Mouse (Mus musculus): ENCODE measurements around the gene Phactr1.

Gene Phactr1

DNA sequence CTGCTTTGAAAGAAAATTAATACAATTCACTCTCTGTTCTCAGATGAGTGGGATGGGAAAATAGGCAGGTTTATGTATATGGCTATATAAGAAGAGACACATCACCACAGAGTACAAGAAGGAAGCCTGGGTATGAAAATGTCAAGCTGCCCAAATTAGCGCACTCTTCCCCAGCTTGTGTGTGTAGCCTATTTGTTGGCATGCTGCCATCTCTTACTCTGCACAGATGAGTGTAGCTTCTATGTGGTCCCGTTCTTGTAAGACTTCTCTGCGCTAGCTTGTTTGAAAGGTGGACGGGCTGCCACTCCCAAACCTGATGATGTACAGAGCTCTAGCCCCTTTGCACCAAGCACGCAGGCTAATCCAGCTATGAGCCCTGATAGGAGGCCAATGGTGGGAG is 78.7 kb downstream of the Phactr1 start:
- in situ Hi-C loops (cut with MboI, MseI): no loop called here

- in situ Hi-C loops (cut with MboI, MseI): no loop called here
These were observed 80.6 kb downstream of the Phactr1 start for GRCm38 (mm10) chr13:42760907-42761544.

- in situ Hi-C loops (cut with MboI, MseI): no loop called here
These were observed 91.9 kb downstream of the Phactr1 start for GRCm38 (mm10) chr13:42772314-42772713.

DNA sequence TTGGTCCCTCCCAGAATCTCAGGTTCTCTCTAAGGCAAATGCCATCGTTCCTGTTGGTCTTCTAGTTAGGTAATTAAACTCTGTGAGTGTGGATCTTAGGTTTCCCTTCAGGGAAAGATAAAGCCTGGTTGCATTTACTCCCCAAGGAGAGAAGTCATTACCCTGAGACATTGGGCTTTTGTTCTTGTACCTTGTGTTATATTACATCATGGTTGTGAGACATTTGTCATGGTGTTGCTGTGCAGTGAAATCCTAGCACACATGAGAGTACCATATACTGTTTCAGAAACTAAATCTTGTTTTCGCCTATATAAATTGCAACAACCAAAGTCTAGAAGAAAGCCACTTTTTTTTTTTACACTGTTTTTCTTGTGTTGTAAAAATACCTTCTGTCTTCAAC is 93.6 kb downstream of the Phactr1 start:
- in situ Hi-C loops (cut with MboI, MseI): no loop called here

DNA sequence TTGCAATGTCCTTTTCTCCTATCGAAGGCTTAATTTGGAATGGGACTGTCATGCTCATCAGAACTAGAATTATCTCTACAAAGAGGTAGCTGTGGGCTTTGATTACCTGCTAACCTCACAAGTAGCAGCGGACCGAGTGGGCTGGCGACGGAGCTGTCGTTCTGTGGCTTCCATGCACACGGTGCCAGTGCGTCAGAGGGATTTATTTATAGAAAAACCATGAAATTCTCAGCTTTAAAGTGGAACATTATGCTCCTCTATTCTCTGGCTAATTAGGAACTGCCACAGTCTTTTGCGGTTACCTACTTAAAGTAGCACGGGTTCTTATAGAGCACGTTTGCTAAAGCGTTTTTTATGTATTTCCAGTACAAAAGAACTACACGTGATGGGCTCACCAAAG is 101.7 kb downstream of the Phactr1 start:
- in situ Hi-C loops (cut with MboI, MseI): no loop called here

GRCm38 (mm10) chr13:42789221-42789620 is 108.8 kb downstream of the Phactr1 start:
- in situ Hi-C loops (cut with MboI, MseI): no loop called here

DNA sequence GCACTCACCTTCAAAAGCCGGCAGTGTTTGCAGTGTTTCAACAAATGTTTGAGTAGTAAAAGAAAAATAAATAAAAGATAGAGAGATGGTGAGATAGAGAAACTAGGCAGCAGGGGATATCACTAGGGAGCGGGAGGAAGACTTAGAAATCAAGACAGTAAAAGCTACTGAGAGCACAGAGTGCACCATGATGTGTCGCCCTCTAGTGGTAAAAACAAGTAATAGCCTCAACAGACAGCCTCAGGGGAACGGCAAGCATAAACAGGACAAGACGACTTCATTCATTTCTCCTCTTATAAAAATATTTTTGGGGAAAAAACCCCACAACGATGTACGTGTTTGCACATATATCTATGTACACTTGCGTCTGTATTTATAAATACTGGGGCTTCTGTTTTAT is 111.9 kb downstream of the Phactr1 start:
- in situ Hi-C loops (cut with MboI, MseI): no loop called here

DNA sequence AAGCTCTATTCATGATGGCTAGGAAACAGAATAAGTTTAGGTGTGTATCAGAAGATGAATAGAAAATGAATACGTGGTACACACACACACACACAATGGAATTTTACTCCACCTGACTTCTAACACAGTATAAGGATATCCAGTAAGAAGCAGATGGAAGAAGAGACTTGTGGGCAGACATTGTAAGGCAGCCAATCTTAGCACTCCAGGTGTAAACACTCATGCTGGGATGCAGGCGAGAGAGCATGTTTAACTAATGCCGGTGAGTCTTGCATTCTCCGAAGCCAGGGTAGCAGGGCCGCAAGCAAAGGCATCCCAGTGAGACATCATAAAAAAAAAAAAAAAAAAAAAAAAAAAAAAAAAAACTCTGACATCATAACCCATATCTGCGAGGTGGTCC is 120.1 kb downstream of the Phactr1 start:
- in situ Hi-C loops (cut with MboI, MseI): loop anchor here (25.0 kb wide), 1 partner anchor 1088 kb away; no protein-coding TSS in a partner anchor

- in situ Hi-C loops (cut with MboI, MseI): loop anchor here (25.0 kb wide), 1 partner anchor 1092 kb away; no protein-coding TSS in a partner anchor
These were observed 123.9 kb downstream of the Phactr1 start for GRCm38 (mm10) chr13:42804314-42804713.

DNA sequence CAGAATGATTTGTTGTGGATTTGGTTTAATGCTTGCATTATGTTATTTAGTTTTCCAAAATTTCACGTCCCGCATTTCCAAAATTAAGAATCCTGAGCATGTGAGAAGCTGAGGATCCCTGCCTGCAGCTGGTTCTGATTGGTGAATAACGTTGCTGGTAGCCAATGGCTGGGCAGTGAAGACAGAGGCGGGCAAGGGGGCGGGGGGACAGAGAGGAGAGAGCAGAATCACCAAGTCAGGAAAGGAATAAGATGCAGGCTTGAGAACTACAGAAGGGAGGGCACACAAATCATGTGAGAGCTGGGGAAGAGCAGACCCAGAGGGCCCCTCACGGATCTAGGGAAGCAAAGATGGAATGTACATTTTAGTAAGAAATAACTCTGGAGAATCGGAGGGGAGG is 132.3 kb downstream of the Phactr1 start:
- in situ Hi-C loops (cut with MboI, MseI): loop anchor here (25.0 kb wide), 1 partner anchor 1100 kb away; no protein-coding TSS in a partner anchor

DNA sequence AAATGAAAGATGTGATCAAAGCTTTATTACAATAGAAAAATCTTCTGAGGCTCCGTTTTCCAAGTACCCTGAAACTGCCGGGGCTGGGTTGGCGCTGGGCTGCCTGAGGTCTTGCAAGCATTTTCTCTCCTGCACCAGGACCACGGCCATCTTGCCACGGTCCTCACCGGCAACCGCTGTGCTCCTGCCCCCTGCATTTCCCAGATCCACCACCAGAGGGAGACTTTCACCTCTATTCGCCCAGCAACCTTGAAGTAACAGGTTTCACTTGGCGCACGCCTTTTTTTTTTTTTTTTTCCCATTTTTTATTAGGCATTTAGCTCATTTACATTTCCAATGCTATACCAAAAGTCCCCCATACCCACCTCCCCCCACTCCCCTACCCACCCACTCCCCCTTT is 138.0 kb downstream of the Phactr1 start:
- in situ Hi-C loops (cut with MboI, MseI): loop anchor here (25.0 kb wide), 1 partner anchor 1106 kb away; no protein-coding TSS in a partner anchor

DNA sequence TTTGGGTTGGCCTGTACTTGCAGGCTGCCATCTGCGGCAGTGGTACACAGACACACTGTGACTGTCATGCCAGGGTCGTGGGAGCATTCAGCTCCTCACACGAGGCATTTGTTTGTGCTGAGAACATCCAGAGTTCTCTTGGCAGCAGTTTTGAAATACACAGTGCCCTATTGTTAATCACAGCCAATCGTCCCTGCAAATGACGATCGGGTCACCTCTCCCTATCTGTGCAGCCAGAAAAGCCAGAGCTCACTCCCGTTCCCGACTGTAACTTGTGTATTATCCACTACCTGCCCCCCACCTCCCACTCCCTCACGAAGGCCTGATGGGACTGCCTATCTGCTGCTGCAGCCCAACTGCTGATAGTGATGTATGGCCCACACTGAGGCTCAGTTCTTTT is 140.1 kb downstream of the Phactr1 start:
- in situ Hi-C loops (cut with MboI, MseI): loop anchor here (25.0 kb wide), 1 partner anchor 1108 kb away; no protein-coding TSS in a partner anchor

- in situ Hi-C loops (cut with MboI, MseI): loop anchor here (25.0 kb wide), 1 partner anchor 1109 kb away; no protein-coding TSS in a partner anchor
These were observed 141.1 kb downstream of the Phactr1 start for GRCm38 (mm10) chr13:42821426-42822106.

DNA sequence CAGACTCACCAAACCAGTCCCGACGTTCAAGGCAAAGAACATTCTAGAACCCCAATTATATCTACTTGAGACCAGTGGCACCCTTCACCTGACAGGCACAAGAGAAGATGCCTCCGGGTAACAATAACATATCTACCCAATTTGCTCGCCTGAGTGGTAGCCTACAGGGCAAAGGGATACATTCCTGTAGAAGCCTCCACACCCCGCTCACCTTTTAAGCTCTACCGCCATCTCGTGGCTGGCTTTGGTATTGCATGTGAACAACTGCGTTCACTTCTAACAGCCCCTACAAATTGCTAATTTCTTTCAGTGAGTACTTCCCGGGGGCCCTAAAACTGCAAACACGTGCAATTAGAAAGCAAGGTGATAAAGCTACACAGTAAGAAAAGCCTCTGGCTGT is 142.1 kb downstream of the Phactr1 start:
- in situ Hi-C loops (cut with MboI, MseI): loop anchor here (25.0 kb wide), 1 partner anchor 1110 kb away; no protein-coding TSS in a partner anchor

- in situ Hi-C loops (cut with MboI, MseI): loop anchor here (25.0 kb wide), 1 partner anchor 1112 kb away; no protein-coding TSS in a partner anchor
These were observed 143.5 kb downstream of the Phactr1 start for GRCm38 (mm10) chr13:42823875-42824274.

DNA sequence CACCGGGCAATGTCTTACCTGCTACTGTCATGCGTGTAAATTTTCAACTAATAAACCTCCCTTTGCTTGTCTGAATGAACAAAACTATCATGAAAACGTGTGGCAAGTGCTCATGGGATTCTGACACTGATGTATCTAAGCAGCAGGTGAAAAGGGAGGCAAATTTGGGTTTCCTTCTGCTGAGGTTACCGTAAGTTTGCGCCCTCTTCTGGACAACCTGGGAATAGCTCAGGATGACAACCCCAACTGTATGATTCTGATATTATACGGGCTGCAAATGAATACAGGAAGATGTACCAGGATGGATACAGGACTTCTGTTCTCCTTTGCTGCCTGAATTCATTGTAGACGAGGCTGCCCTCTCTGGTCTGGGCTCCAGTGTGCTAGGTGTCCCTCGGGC is 146.2 kb downstream of the Phactr1 start:
- in situ Hi-C loops (cut with MboI, MseI): loop anchor here in 1 of 2 experiments (25.0 kb wide), 1 partner anchor 511 kb away; no protein-coding TSS in a partner anchor

- in situ Hi-C loops (cut with MboI, MseI): loop anchor here in 1 of 2 experiments (25.0 kb wide), 1 partner anchor 508 kb away; no protein-coding TSS in a partner anchor
These were observed 148.6 kb downstream of the Phactr1 start for GRCm38 (mm10) chr13:42828978-42829377.

DNA sequence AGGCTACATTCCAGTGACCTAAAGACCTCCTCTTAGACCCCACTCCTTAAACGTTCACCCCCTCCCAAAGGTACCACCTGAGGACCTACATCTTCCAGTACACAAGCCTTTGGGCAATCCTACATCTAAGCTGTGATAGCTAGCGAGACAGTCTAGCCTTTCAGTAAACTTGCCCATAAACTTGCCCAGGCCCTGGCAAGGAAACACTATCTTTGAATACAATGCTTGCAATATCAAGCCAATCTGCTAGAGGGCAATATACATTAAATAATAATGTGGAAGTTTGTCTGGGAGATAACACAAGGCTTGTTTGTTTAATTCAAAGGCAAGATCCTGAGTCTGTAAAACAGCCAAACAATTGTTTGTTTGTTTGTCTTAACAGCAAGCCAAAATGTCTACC is 155.0 kb downstream of the Phactr1 start:
- in situ Hi-C loops (cut with MboI, MseI): loop anchor here in 1 of 2 experiments (25.0 kb wide), 1 partner anchor 502 kb away; no protein-coding TSS in a partner anchor

DNA sequence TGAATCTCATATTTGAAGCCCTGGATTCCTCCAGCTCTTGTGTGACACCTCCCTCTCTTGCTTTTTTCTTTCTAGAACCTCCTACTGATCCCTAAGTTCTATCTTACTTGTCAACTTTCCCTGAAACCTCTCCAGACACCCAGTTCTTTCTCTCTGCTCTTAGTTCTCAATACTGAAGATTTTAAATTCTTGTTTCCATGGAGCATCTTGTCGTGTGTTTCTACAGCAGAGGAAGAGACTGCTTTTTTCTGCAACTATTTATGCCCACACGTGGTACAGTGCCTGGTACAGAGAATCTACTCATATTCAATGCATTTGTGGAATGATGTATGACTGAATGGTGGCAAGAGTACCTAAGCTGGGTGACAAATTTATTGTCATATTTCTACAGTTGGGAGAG is 158.9 kb downstream of the Phactr1 start:
- in situ Hi-C loops (cut with MboI, MseI): loop anchor here in 1 of 2 experiments (25.0 kb wide), 1 partner anchor 498 kb away; no protein-coding TSS in a partner anchor

DNA sequence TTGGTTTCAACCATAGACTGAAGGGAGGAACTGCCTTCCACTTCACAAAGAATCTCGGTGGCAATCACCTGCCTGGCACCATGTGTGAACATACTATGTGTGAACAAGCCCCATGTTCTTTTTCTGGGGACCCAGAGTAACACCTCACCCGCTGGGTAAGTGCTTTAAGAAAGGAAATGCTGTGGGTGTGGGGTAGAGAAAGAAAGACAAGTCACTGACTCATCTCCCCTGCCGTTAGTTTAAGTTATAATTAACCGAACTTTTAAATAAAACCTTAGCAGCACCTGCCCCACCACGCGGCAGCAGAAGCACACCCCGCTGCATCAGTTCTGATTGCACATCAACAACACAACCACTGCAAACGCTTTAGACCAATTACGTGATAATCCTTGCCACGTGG is 171.7 kb downstream of the Phactr1 start:
- in situ Hi-C loops (cut with MboI, MseI): no loop called here

DNA sequence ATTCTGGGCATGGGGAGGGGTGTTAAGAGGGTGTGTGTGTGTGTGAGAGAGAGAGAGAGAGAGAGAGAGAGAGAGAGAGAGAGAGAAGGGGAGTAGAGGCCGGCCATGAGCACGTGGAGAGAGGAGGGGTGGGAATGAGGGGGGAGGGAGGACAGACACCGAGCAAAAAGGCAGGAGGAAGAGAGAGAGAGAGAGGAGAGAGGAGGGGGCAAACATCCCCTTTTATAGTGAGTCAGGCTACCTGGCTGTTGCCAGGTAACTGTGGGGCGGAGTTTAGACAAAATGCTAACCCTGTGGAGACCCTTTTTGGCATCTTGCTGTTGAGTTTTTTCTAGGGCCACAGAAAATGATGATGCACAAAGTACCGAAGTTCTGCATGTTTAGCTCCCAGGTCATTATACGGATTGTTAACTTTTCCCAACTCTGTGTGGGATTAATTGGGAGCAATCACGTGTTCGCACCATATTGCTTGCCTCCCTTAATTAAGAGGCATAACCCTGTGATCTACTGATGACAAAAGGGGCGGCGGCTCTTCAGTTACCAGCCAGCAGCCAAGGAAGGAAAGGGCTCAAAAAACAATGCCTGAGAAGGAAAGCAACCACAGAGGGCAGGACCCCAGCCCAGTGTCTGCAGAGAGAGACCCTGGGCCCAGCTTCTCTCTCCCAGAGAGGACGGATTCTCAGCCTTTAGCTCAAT is 173.6 kb downstream of the Phactr1 start:
- in situ Hi-C loops (cut with MboI, MseI): no loop called here
